Mouse (Mus musculus): ENCODE measurements at regions not wholly inside any gene's neighbourhood (a gene's known extent, or its start where the extent isn't known, plus 50 kb on each side); places are given as distances from the start of the nearest gene placed in this dataset.

GRCm38 (mm10) chr7:70524744-70525143, 158.2 kb upstream of the Nr2f2 start:
- no peak overlapping the region for H3K4me3 ChIP-seq (replicated peaks; ENCODE audit: low read length)
- 84% methylated on average over 9 of the region's 9 CpGs for WGBS

GRCm38 (mm10) chr7:70524251-70524650, 157.7 kb upstream of the Nr2f2 start:
- Histone ChIP-seq H3K27ac (ENCODE audit: low read length) (no peak overlapping the region), H3K4me3 (replicated peaks; ENCODE audit: low read length) (no peak overlapping the region), H3K9me3 (replicated peaks; ENCODE audit: control insufficient read depth, low read length) (no peaks in the 10 kb centered on the region), H3K4me1 (ENCODE audit: control insufficient read depth, insufficient read depth, low read length) (no peaks in the 10 kb centered on the region), H3K4me2 (ENCODE audit: low read depth, low read length) (no peak overlapping the region), H3K36me3 (ENCODE audit: control insufficient read depth, insufficient read depth, low read length) (no peaks in the 10 kb centered on the region), H3K27me3 (ENCODE audit: control insufficient read depth, insufficient read depth, low read length) (no peaks in the 10 kb centered on the region), H3K9ac (ENCODE audit: low read length) (no peak overlapping the region)
- ATAC-seq (ENCODE audit: insufficient read depth, low FRiP score) = no peak
- 93% methylated on average over 4 of the region's 4 CpGs for WGBS

More at GRCm38 (mm10) chr7:70524744-70525143, 158.2 kb upstream of the Nr2f2 start:
- Histone ChIP-seq H3K27ac (ENCODE audit: low read length) (no peak overlapping the region), H3K9me3 (replicated peaks; ENCODE audit: control insufficient read depth, low read length) (no peaks in the 10 kb centered on the region), H3K36me3 (ENCODE audit: control insufficient read depth, insufficient read depth, low read length) (no peaks in the 10 kb centered on the region), H3K4me1 (ENCODE audit: control insufficient read depth, insufficient read depth, low read length) (no peaks in the 10 kb centered on the region), H3K4me2 (ENCODE audit: low read depth, low read length) (no peak overlapping the region), H3K9ac (ENCODE audit: low read length) (no peak overlapping the region), H3K27me3 (ENCODE audit: control insufficient read depth, insufficient read depth, low read length) (no peaks in the 10 kb centered on the region)
- ATAC-seq (ENCODE audit: insufficient read depth, low FRiP score) = no peak

GRCm38 (mm10) chr7:70516741-70517140, 150.2 kb upstream of the Nr2f2 start:
- Histone ChIP-seq H3K27ac (ENCODE audit: low read length) (no peak overlapping the region), H3K36me3 (ENCODE audit: control insufficient read depth, insufficient read depth, low read length) (no peaks in the 10 kb centered on the region), H3K4me2 (ENCODE audit: low read depth, low read length) (no peak overlapping the region), H3K4me1 (ENCODE audit: control insufficient read depth, insufficient read depth, low read length) (peaks cover 10% of the 10 kb centered on the region; the same call in 1 of the 2 replicates), H3K4me3 (replicated peaks; ENCODE audit: low read length) (no peak overlapping the region), H3K9me3 (replicated peaks; ENCODE audit: control insufficient read depth, low read length) (no peaks in the 10 kb centered on the region), H3K27me3 (ENCODE audit: control insufficient read depth, insufficient read depth, low read length) (no peaks in the 10 kb centered on the region), H3K9ac (ENCODE audit: low read length) (no peak overlapping the region)
- WGBS = 58% methylated on average over 3 of the region's 3 CpGs
- ATAC-seq (ENCODE audit: insufficient read depth, low FRiP score) = no peak

GRCm38 (mm10) chr7:70515341-70515851, 148.9 kb upstream of the Nr2f2 start:
- peak; percentile 91 for ATAC-seq (ENCODE audit: insufficient read depth, low FRiP score)
- H3K27me3 ChIP-seq (ENCODE audit: control insufficient read depth, insufficient read depth, low read length) = no peaks in the 10 kb centered on the region
- no peaks in the 10 kb centered on the region for H3K36me3 ChIP-seq (ENCODE audit: control insufficient read depth, insufficient read depth, low read length)
- H3K4me3 ChIP-seq (replicated peaks; ENCODE audit: low read length) = peak overlapping the region; percentile 10; the same call in 1 of the 2 replicates
- H3K9me3 ChIP-seq (replicated peaks; ENCODE audit: control insufficient read depth, low read length) = no peaks in the 10 kb centered on the region
- peak overlapping the region; percentile 86 for H3K27ac ChIP-seq (ENCODE audit: low read length)
- no peak overlapping the region for H3K9ac ChIP-seq (ENCODE audit: low read length)
- 6% methylated on average over 8 of the region's 8 CpGs for WGBS
- peaks cover 10% of the 10 kb centered on the region; the same call in 1 of the 2 replicates for H3K4me1 ChIP-seq (ENCODE audit: control insufficient read depth, insufficient read depth, low read length)
- peak overlapping the region; percentile 41 for H3K4me2 ChIP-seq (ENCODE audit: low read depth, low read length)

- H3K4me3 ChIP-seq (replicated peaks; ENCODE audit: low read length) = 0 out of 2 replicates have a peak overlapping the region, but pooled peaks have one; percentile 10
Measured at GRCm38 (mm10) chr7:70514666-70515065, 148.1 kb upstream of the Nr2f2 start.

GRCm38 (mm10) chr7:70512354-70512753, 145.8 kb upstream of the Nr2f2 start:
- Histone ChIP-seq H3K27ac (ENCODE audit: low read length) (no peak overlapping the region), H3K4me2 (ENCODE audit: low read depth, low read length) (no peak overlapping the region), H3K9me3 (replicated peaks; ENCODE audit: control insufficient read depth, low read length) (no peaks in the 10 kb centered on the region), H3K36me3 (ENCODE audit: control insufficient read depth, insufficient read depth, low read length) (no peaks in the 10 kb centered on the region), H3K9ac (ENCODE audit: low read length) (no peak overlapping the region), H3K27me3 (ENCODE audit: control insufficient read depth, insufficient read depth, low read length) (no peaks in the 10 kb centered on the region), H3K4me3 (replicated peaks; ENCODE audit: low read length) (no peak overlapping the region), H3K4me1 (ENCODE audit: control insufficient read depth, insufficient read depth, low read length) (peaks cover 10% of the 10 kb centered on the region; the same call in 1 of the 2 replicates)
- no peak for ATAC-seq (ENCODE audit: insufficient read depth, low FRiP score)
- WGBS = 68% methylated on average over 6 of the region's 6 CpGs

More at GRCm38 (mm10) chr7:70514666-70515065, 148.1 kb upstream of the Nr2f2 start:
- ATAC-seq (ENCODE audit: insufficient read depth, low FRiP score) = peak; percentile 84
- Histone ChIP-seq H3K9ac (ENCODE audit: low read length) (no peak overlapping the region), H3K27ac (ENCODE audit: low read length) (peak overlapping the region; percentile 86), H3K4me2 (ENCODE audit: low read depth, low read length) (peak overlapping the region; percentile 41), H3K9me3 (replicated peaks; ENCODE audit: control insufficient read depth, low read length) (no peaks in the 10 kb centered on the region), H3K27me3 (ENCODE audit: control insufficient read depth, insufficient read depth, low read length) (no peaks in the 10 kb centered on the region), H3K4me1 (ENCODE audit: control insufficient read depth, insufficient read depth, low read length) (peaks cover 10% of the 10 kb centered on the region; the same call in 1 of the 2 replicates), H3K36me3 (ENCODE audit: control insufficient read depth, insufficient read depth, low read length) (no peaks in the 10 kb centered on the region)
- 9% methylated on average over 6 of the region's 6 CpGs for WGBS

GRCm38 (mm10) chr7:70505671-70506181, 139.2 kb upstream of the Nr2f2 start:
- WGBS = 10% methylated on average over 7 of the region's 7 CpGs
- ATAC-seq (ENCODE audit: insufficient read depth, low FRiP score) = peak; percentile 65
- no peaks in the 10 kb centered on the region for H3K36me3 ChIP-seq (ENCODE audit: control insufficient read depth, insufficient read depth, low read length)
- H3K27me3 ChIP-seq (ENCODE audit: control insufficient read depth, insufficient read depth, low read length) = no peaks in the 10 kb centered on the region
- H3K4me2 ChIP-seq (ENCODE audit: low read depth, low read length) = no peak overlapping the region
- H3K4me1 ChIP-seq (ENCODE audit: control insufficient read depth, insufficient read depth, low read length) = peaks cover 14% of the 10 kb centered on the region
- no peak overlapping the region for H3K9ac ChIP-seq (ENCODE audit: low read length)
- H3K27ac ChIP-seq (ENCODE audit: low read length) = peak overlapping the region; percentile 8; the same call in 1 of the 2 replicates
- H3K9me3 ChIP-seq (replicated peaks; ENCODE audit: control insufficient read depth, low read length) = no peaks in the 10 kb centered on the region
- H3K4me3 ChIP-seq (replicated peaks; ENCODE audit: low read length) = no peak overlapping the region

- peaks cover 14% of the 10 kb centered on the region for H3K4me1 ChIP-seq (ENCODE audit: control insufficient read depth, insufficient read depth, low read length)
- no peaks in the 10 kb centered on the region for H3K9me3 ChIP-seq (replicated peaks; ENCODE audit: control insufficient read depth, low read length)
- ATAC-seq (ENCODE audit: insufficient read depth, low FRiP score) = peak; percentile 52; the same call in 1 of the 2 replicates
- no peak overlapping the region for H3K27ac ChIP-seq (ENCODE audit: low read length)
- H3K27me3 ChIP-seq (ENCODE audit: control insufficient read depth, insufficient read depth, low read length) = no peaks in the 10 kb centered on the region
- WGBS = 61% methylated on average over 4 of the region's 4 CpGs
- no peak overlapping the region for H3K4me2 ChIP-seq (ENCODE audit: low read depth, low read length)
- no peaks in the 10 kb centered on the region for H3K36me3 ChIP-seq (ENCODE audit: control insufficient read depth, insufficient read depth, low read length)
- H3K9ac ChIP-seq (ENCODE audit: low read length) = no peak overlapping the region
- H3K4me3 ChIP-seq (replicated peaks; ENCODE audit: low read length) = no peak overlapping the region
Measured at GRCm38 (mm10) chr7:70501821-70502220, 135.3 kb upstream of the Nr2f2 start.

GRCm38 (mm10) chr7:70496541-70497154, 130.1 kb upstream of the Nr2f2 start:
- Histone ChIP-seq H3K27ac (ENCODE audit: low read length) (no peak overlapping the region), H3K4me1 (ENCODE audit: control insufficient read depth, insufficient read depth, low read length) (no peaks in the 10 kb centered on the region; the same call in 1 of the 2 replicates), H3K4me3 (replicated peaks; ENCODE audit: low read length) (no peak overlapping the region), H3K9me3 (replicated peaks; ENCODE audit: control insufficient read depth, low read length) (no peaks in the 10 kb centered on the region), H3K9ac (ENCODE audit: low read length) (no peak overlapping the region), H3K4me2 (ENCODE audit: low read depth, low read length) (no peak overlapping the region), H3K27me3 (ENCODE audit: control insufficient read depth, insufficient read depth, low read length) (no peaks in the 10 kb centered on the region), H3K36me3 (ENCODE audit: control insufficient read depth, insufficient read depth, low read length) (no peaks in the 10 kb centered on the region)
- ATAC-seq (ENCODE audit: insufficient read depth, low FRiP score) = no peak
- WGBS = 35% methylated on average over 8 of the region's 8 CpGs
